8 mouse cellular contexts compared by ENCODE assay signal in the genomic region with DNA sequence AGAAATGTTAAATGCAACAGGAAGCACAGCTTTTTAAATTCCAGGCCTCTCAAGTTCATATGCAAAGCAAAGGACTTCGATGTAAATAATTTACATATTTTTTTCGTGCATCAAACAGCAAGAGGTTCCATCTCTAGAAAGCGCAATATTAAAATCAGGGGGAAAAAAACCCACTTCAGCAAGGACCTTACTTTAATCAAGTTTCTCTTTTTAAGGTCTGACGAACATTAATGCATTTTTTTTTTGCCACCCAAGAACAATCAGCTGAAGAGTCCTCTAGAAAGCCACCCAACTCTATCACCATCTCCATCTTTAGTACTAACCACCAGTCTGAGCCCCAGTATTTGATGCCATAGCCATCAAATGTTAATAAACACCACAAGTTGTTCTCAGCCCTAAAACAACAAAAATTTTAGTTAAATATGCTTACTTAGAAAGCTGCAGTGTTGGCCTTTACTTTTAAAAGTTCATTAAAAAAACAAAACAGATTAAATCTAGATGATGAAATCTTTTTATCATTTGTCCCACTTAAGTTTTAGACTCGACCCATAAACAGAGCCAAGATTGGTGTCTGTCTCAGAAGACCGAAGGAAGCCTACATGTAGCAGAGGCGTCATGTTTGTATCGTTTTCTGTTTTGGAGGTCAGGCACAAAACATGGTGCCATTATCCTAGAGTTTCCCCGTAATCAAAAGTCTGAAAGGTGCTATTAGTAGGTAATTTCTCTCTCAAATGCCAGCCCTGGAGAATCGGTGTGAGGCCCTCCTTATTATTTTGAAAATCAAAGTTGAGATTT. TPM values are rescaled to one million over a fixed set of nuclear protein-coding genes. Genes with fewer than 3 reads are reported as not detected.
DNase-seq lines count a peak whose midpoint lies in the region; ATAC-seq and TF ChIP-seq lines count a peak whose summit lies in the region.

No protein-coding gene starts in this region.

- H3K9ac ChIP-seq in heart, embryonic 12.5 days, result peak overlapping the region; percentile 99
- H3K9ac ChIP-seq in forebrain, embryonic 12.5 days, result peak overlapping the region; percentile 92
- H3K9ac ChIP-seq in liver, embryonic 14.5 days (replicated peaks), result peak overlapping the region; percentile 65

- peak overlapping the region; percentile 94 for H3K4me3 ChIP-seq in heart, embryonic 12.5 days
- H3K4me3 ChIP-seq in C2C12 (ENCODE audit: insufficient read depth, poor library complexity, severe bottlenecking), result peak overlapping the region; percentile 70
- H3K4me3 ChIP-seq in forebrain, embryonic 12.5 days (replicated peaks), result peak overlapping the region; percentile 64
- peak overlapping the region; percentile 65 to 67; a peak in 3 of 4 replicates for H3K4me3 ChIP-seq in liver, embryonic 14.5 days (ENCODE audit: insufficient read depth in 1 of 2, low read depth in 2 of 2, low read length in 2 of 2)

- H3K79me3 ChIP-seq in C2C12 (ENCODE audit: low read depth), result peaks cover 56% of the 10 kb centered on the region

- peak overlapping the region; percentile 97 for H3K27ac ChIP-seq in heart, embryonic 12.5 days (ENCODE audit: poor library complexity, severe bottlenecking)
- peak overlapping the region; percentile 87; the same call in 1 of the 2 replicates for H3K27ac ChIP-seq in forebrain, embryonic 12.5 days
- H3K27ac ChIP-seq in liver, embryonic 14.5 days, result no peak overlapping the region

- no peak for TF ChIP-seq EP300 in liver, embryonic 14.5 days (IDR thresholded peaks at IDR 0.05; ENCODE audit: low read depth)

- H3K36me3 ChIP-seq in heart, embryonic 12.5 days, result no peaks in the 10 kb centered on the region
- H3K36me3 ChIP-seq in C2C12 (ENCODE audit: control insufficient read depth, insufficient read depth), result peaks cover 4% of the 10 kb centered on the region
- H3K36me3 ChIP-seq in forebrain, embryonic 12.5 days (replicated peaks), result no peaks in the 10 kb centered on the region
- H3K36me3 ChIP-seq in liver, embryonic 14.5 days (replicated peaks; ENCODE audit: control insufficient read depth, insufficient read depth, low read depth), result no peaks in the 10 kb centered on the region

- TF ChIP-seq CTCF in C2C12 (IDR thresholded peaks at IDR 0.05; ENCODE audit: control insufficient read depth, insufficient read depth, insufficient read length), result no peak
- no peak for TF ChIP-seq CTCF in liver, embryonic 14.5 days (IDR thresholded peaks at IDR 0.05; ENCODE audit: low read depth)

- H3K79me2 ChIP-seq in C2C12 (ENCODE audit: control insufficient read depth, insufficient read depth), result peaks cover 71% of the 10 kb centered on the region

- H3ac ChIP-seq in C2C12 (ENCODE audit: control insufficient read depth, insufficient read length, low read depth), result peak overlapping the region; percentile 94

- no peak for DNase-seq in heart, postnatal 36 days
- DNase-seq in liver, embryonic 14.5 days (ENCODE audit: low read depth in 3 of 3, low spot score in 3 of 3), result no peak
- no peak for DNase-seq in right cerebral cortex, adult 18-20 months
- DNase-seq in adrenal gland, postnatal 10 days, result no peak
- no peak for DNase-seq in embryo, embryonic 10 days (ENCODE audit: low spot score)

- intact Hi-C loops in heart, postnatal 36 days (cut with DNase I), result loop anchor here (2.0 to 5.0 kb wide), 3 partner anchors 81 to 268 kb away; a partner anchor contains a TSS

- H3K27me3 ChIP-seq in heart, embryonic 12.5 days (replicated peaks), result no peaks in the 10 kb centered on the region
- no peaks in the 10 kb centered on the region for H3K27me3 ChIP-seq in C2C12 (ENCODE audit: control insufficient read depth, insufficient read depth, insufficient read length)
- peaks cover 10% of the 10 kb centered on the region for H3K27me3 ChIP-seq in forebrain, embryonic 12.5 days
- H3K27me3 ChIP-seq in liver, embryonic 14.5 days (ENCODE audit: control insufficient read depth, insufficient read depth, low read length), result peaks cover 11% of the 10 kb centered on the region

- peaks cover 58% of the 10 kb centered on the region for H3K4me1 ChIP-seq in heart, embryonic 12.5 days (replicated peaks)
- peaks cover 35% of the 10 kb centered on the region for H3K4me1 ChIP-seq in forebrain, embryonic 12.5 days
- H3K4me1 ChIP-seq in liver, embryonic 14.5 days (replicated peaks; ENCODE audit: control insufficient read depth in 2 of 2, insufficient read depth in 2 of 2, low read length in 1 of 2), result peaks cover 5 to 26% of the 10 kb centered on the region in 2 experiments

- H3K4me2 ChIP-seq in heart, embryonic 12.5 days, result peak overlapping the region; percentile 73
- peak overlapping the region; percentile 67 for H3K4me2 ChIP-seq in forebrain, embryonic 12.5 days
- peak overlapping the region; percentile 80 for H3K4me2 ChIP-seq in liver, embryonic 14.5 days (ENCODE audit: low read depth)

- ATAC-seq in heart, embryonic 12.5 days (ENCODE audit: insufficient number of reproducible peaks, low FRiP score), result no peak
- ATAC-seq in forebrain, embryonic 12.5 days (ENCODE audit: low FRiP score), result no peak
- ATAC-seq in liver, embryonic 14.5 days (ENCODE audit: insufficient read depth), result no peak

- no peaks in the 10 kb centered on the region for H3K9me3 ChIP-seq in heart, embryonic 12.5 days (replicated peaks)
- no peaks in the 10 kb centered on the region for H3K9me3 ChIP-seq in forebrain, embryonic 12.5 days
- H3K9me3 ChIP-seq in liver, embryonic 14.5 days (ENCODE audit: control insufficient read depth, low read length), result no peaks in the 10 kb centered on the region

- 33% methylated on average over 10 of the region's 10 CpGs for WGBS in heart, embryonic 12.5 days
- 55% methylated on average over 10 of the region's 10 CpGs for WGBS in forebrain, embryonic 12.5 days
- WGBS in liver, embryonic 14.5 days (ENCODE audit: insufficient replicate concordance), result 45% methylated on average over 10 of the region's 10 CpGs

TF ChIP-seq in C2C12, 6 proteins besides CTCF, POLR2A, EP300 and RAD21:
- TF ChIP-seq CEBPB (IDR thresholded peaks at IDR 0.05; ENCODE audit: low read depth) (no peak), MYOD1 (IDR thresholded peaks at IDR 0.05; ENCODE audit: control insufficient read depth, insufficient read length, low read depth) (no peak), FOSL1 (IDR thresholded peaks at IDR 0.05; ENCODE audit: insufficient read depth, low read length, poor library complexity, severe bottlenecking) (no peak), USF1 (IDR thresholded peaks at IDR 0.05; ENCODE audit: low read depth) (no peak), MAX (IDR thresholded peaks at IDR 0.05) (no peak), MYOG (IDR thresholded peaks at IDR 0.05; ENCODE audit: control insufficient read depth, extremely low read depth, insufficient read length) (no peak)

RNA-seq across cellular contexts. Expression of a gene that starts 1.4 kb away (rescaled TPM):
- 14.3 and 16.6 TPM in 2 replicates for polyA plus RNA-seq in heart, embryonic 12.5 days (2016; fragmentation: Nextera tagmentation; extraction: Ambion mirVana)
- total RNA-seq in heart, postnatal 36 days (2021), result 10 to 100 TPM; 36.9 to 37.9 TPM
- polyA plus RNA-seq in C2C12 (2012; fragmentation: generic; extraction: Trizol), result 45.0 TPM
- 9.0 and 9.7 TPM in 2 replicates for polyA plus RNA-seq in forebrain, embryonic 12.5 days (2016; fragmentation: Nextera tagmentation; extraction: Ambion mirVana)
- polyA plus RNA-seq in liver, embryonic 14.5 days (2012; rRNA removed), result 13.8 and 16.5 TPM in 2 replicates
- 11.2 and 14.1 TPM in 2 replicates for polyA plus RNA-seq in liver, embryonic 14.5 days (2014; fragmentation: Nextera tagmentation; extraction: Ambion mirVana)
- 10 to 100 TPM; 48.3 to 58.1 TPM for total RNA-seq in adrenal gland, postnatal 10 days (2021)
